Mouse (Mus musculus) testis, adult 2 months (tissue): ENCODE measurements around the gene Mok. TPM values are rescaled to one million over a fixed set of nuclear protein-coding genes. Genes with fewer than 3 reads are reported as not detected.
A peak's percentile ranks its signal among the peaks of the same experiment; 100 is the strongest.

Experiments used
- H3K27ac ChIP-seq: fragments of 200-500 bp; 2 replicates; pipeline ENCODE4 v1.5.1; 2012; ENCODE audit warnings: low read depth, low read length; ENCODE audit not compliant: control insufficient read depth, insufficient read depth
- H3K27me3 ChIP-seq: fragments of 200-500 bp; 2 replicates; pipeline ENCODE4 v1.6.1; 2012; ENCODE audit warnings: mild to moderate bottlenecking, low read length, moderate library complexity; ENCODE audit not compliant: control insufficient read depth, insufficient read depth
- H3K36me3 ChIP-seq: fragments of 200-500 bp; 2 replicates; pipeline ENCODE4 v1.6.1; 2012; ENCODE audit warnings: mild to moderate bottlenecking, low read length; ENCODE audit not compliant: control insufficient read depth, insufficient read depth
- H3K4me1 ChIP-seq: fragments of 200-500 bp; 2 replicates; pipeline ENCODE4 v1.6.1; 2012; ENCODE audit warnings: low read length; ENCODE audit not compliant: control insufficient read depth, insufficient read depth
- H3K4me3 ChIP-seq: fragments of 200-500 bp; 2 replicates; pipeline ENCODE4 v1.5.1; 2012; ENCODE audit warnings: low read depth, mild to moderate bottlenecking, low read length, moderate library complexity, mixed read lengths; ENCODE audit not compliant: control insufficient read depth
- CTCF ChIP-seq: fragments of 200-500 bp; IDR thresholded peaks from 2 replicates; pipeline ENCODE4 v1.5.1; 2012; ENCODE audit warnings: low read depth, mild to moderate bottlenecking, inconsistent platforms, low read length, moderate library complexity; ENCODE audit not compliant: control insufficient read depth, insufficient read depth, insufficient replicate concordance
- POLR2A ChIP-seq: fragments of 200-500 bp; IDR thresholded peaks from 2 replicates; pipeline ENCODE4 v1.6.1; 2012; ENCODE audit warnings: low read depth, mild to moderate bottlenecking, inconsistent platforms, low read length, moderate library complexity; ENCODE audit not compliant: control insufficient read depth
- polyA plus RNA-seq: library from polyadenylated mRNA; depleted of rRNA; stranded (reverse); fragments of >200 nt; gene quantifications from 2 replicates; pipeline ENCODE4 v1.2.3, GENCODE M21; 2012

The Mok gene
- polyA plus RNA-seq, 1 experiment = 96.9 TPM

DNA sequence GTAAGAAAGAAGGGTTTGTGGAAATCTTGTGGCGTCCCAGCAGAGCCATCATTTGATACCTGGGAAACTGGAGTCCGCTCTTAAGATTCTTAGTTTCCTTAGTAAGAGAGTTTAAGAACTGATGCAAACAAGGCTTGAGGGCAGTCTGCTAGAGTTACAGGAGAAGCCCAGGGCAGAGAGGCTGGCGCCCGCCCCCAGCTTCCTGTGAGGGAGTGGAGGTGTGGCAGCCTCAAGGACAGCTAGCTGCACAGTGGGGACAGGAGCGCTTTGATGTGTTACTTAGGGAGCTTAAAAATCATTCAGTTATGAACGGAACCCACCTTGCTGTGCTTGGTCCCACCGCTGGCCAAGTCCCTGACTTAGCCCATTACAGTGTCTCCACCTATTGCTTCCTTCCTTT, 16.5 kb upstream of the Mok start:
- no peak overlapping the region for H3K27ac ChIP-seq
- peaks cover 4% of the 10 kb centered on the region for H3K4me1 ChIP-seq
- peaks cover 1% of the 10 kb centered on the region; the same call in 1 of the 2 replicates for H3K36me3 ChIP-seq
- H3K27me3 ChIP-seq = no peaks in the 10 kb centered on the region
- H3K4me3 ChIP-seq = no peak overlapping the region
- TF ChIP-seq CTCF (no peak), POLR2A (no peak)

DNA sequence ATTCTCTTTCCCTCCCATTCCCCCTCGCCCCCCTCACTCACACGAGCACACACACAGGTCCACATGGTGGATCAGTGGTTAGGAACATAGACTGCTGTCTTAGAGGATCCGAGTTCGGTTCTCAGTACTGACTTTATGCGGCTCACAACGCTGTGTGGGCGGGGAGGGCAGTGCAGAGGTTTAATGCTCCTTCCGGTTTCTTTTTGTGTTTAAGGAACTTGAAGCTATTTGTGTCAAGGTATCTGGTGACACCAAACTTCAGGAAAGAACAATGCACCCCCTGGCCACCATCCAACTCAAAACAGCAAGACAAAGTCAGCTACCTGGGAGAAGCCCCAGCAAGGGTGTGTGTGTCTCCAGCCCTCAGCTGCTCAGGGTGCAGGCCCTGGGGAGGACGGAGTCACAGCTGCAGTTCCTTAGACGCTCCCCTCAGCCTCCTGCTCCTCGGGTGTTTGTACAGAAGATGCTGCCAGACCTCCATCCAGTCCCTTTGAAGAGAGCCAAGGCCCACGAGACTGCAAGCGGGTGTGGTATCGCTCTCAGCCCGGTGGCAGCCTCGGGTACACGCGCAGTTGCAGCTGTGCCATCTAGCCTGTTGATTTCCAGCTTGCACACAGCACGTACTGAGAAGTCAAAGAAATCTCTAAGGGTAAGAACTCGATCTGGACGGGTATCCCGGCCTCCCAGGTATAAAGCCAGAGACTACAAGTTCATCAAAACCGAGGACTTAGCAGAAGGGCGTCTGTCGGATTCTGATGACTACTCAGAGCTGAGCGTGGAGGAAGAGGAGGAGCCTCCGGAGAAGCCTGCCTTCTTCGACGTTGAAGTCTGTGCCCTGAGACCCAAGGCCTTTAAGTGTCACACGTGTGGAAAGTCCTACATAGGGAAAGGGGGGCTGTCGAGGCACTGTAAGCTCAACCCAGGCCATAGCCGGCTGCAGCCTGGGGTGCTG, 14.3 kb upstream of the Mok start:
- H3K27me3 ChIP-seq = no peaks in the 10 kb centered on the region
- H3K36me3 ChIP-seq = peaks cover 1% of the 10 kb centered on the region; the same call in 1 of the 2 replicates
- H3K4me1 ChIP-seq = peaks cover 10% of the 10 kb centered on the region
- no peak overlapping the region for H3K27ac ChIP-seq
- H3K4me3 ChIP-seq = no peak overlapping the region
- TF ChIP-seq CTCF = no peak

DNA sequence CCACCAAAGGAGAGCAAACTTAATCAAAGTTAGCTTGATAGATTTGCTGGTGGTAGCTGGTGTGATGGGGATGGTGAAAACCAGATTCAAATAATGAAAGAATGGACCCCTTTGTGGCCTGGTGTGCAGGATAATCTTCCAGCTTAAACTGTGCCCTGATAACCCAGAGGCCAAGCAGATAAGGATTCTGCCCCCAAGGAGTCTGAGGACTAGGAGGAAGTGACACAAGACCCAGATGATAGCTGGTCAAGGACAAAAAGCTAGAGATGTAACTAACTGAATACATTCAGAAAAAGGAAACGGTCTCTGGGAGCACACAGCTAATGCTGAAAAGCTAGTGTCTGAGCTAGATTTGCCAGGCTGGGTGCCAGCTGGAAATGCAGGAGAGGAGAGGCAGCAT, 11.2 kb upstream of the Mok start:
- peaks cover 1% of the 10 kb centered on the region; the same call in 1 of the 2 replicates for H3K36me3 ChIP-seq
- TF ChIP-seq POLR2A (no peak), CTCF (no peak)
- H3K4me3 ChIP-seq = no peak overlapping the region
- H3K27me3 ChIP-seq = no peaks in the 10 kb centered on the region
- peaks cover 11% of the 10 kb centered on the region for H3K4me1 ChIP-seq
- H3K27ac ChIP-seq = peak overlapping the region; percentile 50

DNA sequence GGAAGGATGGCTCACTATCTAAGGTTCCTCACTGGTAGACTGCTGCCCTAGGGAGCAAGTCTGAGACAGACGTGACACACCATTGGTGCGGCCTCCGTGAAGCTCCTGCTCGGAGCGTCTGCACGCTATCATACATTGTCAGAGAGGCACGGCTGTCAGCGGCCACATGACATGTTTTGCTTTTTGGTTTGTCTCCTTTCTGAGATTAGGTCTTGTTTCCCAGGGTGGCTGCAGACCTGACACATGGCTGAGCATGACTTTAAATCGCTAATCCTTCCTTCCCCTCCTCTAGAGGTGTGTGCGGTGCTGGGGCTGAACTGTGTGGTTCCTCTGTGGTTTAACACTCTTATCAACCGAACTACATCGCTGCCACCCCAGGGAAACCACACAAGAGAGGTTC, 10.7 kb upstream of the Mok start:
- Histone ChIP-seq H3K27ac (peak overlapping the region; percentile 29), H3K4me1 (peaks cover 12% of the 10 kb centered on the region), H3K36me3 (peaks cover 1% of the 10 kb centered on the region; the same call in 1 of the 2 replicates), H3K27me3 (no peaks in the 10 kb centered on the region), H3K4me3 (peak overlapping the region; percentile 1; the same call in 1 of the 2 replicates)
- no peak for TF ChIP-seq CTCF
- no peak for TF ChIP-seq POLR2A

DNA sequence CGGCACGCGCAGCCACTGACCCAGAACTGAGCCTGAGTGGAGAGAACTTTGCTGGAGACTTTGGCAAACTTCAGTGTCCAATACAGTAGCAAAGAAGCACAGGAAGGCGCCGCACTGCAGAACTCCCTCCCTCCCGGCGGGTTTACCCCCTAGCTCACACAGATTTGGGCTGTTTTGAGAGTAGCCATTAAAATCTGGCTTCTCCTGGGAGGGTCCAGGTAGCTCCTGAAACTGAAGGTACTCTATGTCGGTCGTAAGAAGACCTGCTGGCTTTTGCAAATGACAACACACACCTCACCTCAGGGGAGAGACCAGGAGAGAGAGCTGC, 10.2 kb upstream of the Mok start:
- TF ChIP-seq POLR2A (no peak), CTCF (no peak)
- Histone ChIP-seq H3K4me3 (peak overlapping the region; percentile 96), H3K27me3 (no peaks in the 10 kb centered on the region), H3K4me1 (peaks cover 17% of the 10 kb centered on the region), H3K36me3 (no peaks in the 10 kb centered on the region), H3K27ac (no peak overlapping the region; the same call in 1 of the 2 replicates)

DNA sequence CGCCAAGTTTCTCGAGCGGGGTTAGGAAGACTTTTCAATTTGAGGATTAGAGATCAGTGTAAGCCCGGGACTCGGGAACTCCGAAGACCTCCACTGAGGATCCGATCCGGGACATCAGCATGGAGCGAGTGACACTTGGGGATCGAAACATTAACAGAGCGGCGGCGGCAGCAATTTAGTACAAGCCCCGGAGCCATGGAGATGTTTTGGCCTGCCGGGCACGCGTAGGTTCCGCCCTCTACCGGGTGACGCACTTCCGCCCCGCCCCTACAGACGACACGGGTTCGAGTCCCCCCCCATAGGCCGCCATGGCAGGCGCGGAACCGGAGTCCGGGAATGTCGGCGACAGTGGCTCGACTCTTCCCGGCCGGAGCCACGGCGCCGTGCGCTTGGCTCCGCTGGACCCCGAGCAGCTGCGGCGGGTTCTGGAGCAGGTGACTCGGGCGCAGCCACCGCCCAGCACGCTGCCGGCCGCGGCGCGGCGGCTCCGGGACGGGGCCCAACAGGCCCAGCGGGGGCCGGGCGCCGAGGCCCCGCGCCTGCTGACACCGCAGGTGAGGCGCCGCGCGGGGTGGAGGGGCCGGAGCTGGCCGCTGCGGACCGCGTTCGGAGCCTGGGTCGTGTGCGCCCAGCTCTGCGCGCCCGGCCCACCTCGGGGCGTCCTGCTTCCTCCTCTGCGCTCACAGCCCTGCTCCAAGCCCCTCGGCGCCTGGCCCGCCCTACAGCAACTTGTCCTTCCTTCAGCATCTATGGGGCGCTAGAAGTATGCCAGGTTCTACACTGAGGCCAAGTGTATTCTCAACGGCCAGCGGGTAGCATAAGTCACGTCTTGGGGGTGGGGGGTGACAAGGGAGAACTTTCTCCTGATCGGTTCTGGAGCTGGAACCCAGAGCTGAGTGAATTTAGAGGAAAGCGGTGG, 9.5 kb upstream of the Mok start, which contains the start of gene Zfp839:
TSS of gene Zfp839 (plus strand) at position 244 of the 919 bp plus-strand sequence.
- peak within 1 kb of the TSS; percentile 79 for H3K27ac ChIP-seq

DNA sequence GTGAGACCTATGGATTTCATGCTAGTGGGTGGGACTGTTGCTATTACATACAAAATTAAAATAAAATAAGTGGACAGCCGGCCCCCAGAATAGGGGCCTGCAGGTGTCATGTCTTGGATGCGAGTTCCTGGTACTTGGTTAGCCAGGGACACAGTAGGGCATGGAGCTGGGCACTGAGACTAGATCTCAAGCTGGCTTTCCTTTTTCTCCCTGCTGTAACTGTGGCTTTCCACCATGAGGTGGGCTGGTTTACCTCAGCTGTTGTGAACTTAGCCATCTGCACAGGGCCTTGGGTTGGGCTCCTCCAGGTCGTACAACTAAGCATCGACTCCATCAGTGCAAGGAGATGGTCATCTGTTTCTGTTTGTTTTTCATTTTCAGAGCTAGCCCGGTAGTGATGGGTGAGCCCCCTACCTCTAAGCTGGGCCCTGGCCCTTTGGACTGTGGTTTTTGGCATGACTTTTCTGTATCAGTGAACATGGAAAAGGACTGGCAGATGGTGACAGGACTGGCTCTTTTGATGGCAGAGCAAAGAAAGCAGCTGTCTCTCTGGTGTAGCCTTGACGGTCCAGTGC, 5.5 kb upstream of the Mok start:
- peaks cover 37% of the 10 kb centered on the region for H3K4me1 ChIP-seq
- TF ChIP-seq POLR2A (no peak), CTCF (no peak)
- no peaks in the 10 kb centered on the region for H3K27me3 ChIP-seq
- no peak overlapping the region for H3K27ac ChIP-seq
- no peaks in the 10 kb centered on the region for H3K36me3 ChIP-seq
- no peak overlapping the region for H3K4me3 ChIP-seq

More for the DNA sequence above, 9.5 kb upstream of the Mok start, which contains the start of gene Zfp839:
- Histone ChIP-seq H3K4me3 (peak within 1 kb of the TSS; percentile 96), H3K36me3 (no peaks in the 10 kb centered on the region), H3K4me1 (peaks cover 23% of the 10 kb centered on the region), H3K27me3 (no peaks in the 10 kb centered on the region)
- no peak for TF ChIP-seq CTCF
- TF ChIP-seq POLR2A = peak; percentile 68
